ENCODE assay signal across 7 mouse cellular contexts in the genomic region with DNA sequence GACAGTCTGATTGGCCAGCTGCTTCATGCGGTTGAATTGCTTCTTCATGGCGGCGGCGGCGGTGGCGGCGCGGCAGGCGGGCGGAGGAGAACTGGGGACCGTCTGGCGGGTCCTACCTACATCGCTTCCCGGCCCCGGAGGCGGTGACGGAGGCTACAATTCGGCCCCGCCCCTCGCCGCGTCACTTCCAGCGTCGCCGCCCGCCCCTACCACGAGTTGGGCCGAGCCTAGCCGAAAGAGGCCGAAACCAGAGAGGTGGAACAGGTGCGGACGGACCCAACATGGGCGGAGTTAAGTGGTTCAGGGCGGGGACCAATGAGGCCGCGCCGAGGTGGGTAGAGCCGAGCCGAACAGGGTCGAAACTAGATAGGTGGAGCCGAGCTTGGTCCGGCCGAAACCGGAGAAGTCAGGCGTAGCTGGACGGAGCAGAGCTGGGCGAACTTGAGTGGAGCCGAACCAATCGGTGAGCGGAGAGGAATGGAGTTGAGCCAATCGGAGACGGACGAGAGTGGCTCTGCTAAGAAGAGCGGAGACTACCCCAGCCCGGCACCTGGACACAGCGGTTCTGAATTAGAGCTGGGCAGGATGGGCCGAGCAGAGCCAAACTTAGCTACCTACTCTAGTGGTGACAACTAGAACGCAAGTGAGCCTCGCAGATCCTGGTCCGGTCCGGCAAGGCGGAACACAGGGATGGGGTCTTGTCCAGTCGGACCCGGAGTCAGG. TPM values are rescaled to one million over a fixed set of nuclear protein-coding genes. Genes with fewer than 3 reads are reported as not detected.
A peak's percentile ranks its signal among the peaks of the same experiment; 100 is the strongest.
DNase-seq lines count a peak whose midpoint lies in the region; ATAC-seq lines count a peak whose summit lies in the region.

A gene (plus strand): TSS at position 26 of the 723 bp plus-strand sequence.
A gene (minus strand): TSS at position 157 of the 723 bp plus-strand sequence.

- H3K9me3 ChIP-seq in intestine, embryonic 16.5 days (ENCODE audit: control insufficient read depth, low read length) = no peaks in the 10 kb centered on the region
- H3K9me3 ChIP-seq in midbrain, embryonic 11.5 days (ENCODE audit: control insufficient read depth, low read length) = no peaks in the 10 kb centered on the region

- intact Hi-C loops in left cerebral cortex, postnatal 36 days (cut with DNase I) = loop anchor here (5.0 kb wide), 1 partner anchor 43 kb away; no protein-coding TSS in a partner anchor

- WGBS in intestine, embryonic 16.5 days = under 1% methylated on average over 62 of the region's 64 CpGs
- under 1% methylated on average over 64 of the region's 64 CpGs for WGBS in midbrain, embryonic 11.5 days

- peak; percentile 96 for ATAC-seq in intestine, embryonic 16.5 days
- peak; percentile 96 for ATAC-seq in midbrain, embryonic 11.5 days (ENCODE audit: low FRiP score)

- H3K36me3 ChIP-seq in intestine, embryonic 16.5 days (ENCODE audit: control insufficient read depth, insufficient read depth, low read length) = no peaks in the 10 kb centered on the region
- H3K36me3 ChIP-seq in midbrain, embryonic 11.5 days (ENCODE audit: control insufficient read depth, insufficient read depth, low read length) = no peaks in the 10 kb centered on the region

- H3K9ac ChIP-seq in intestine, embryonic 16.5 days (ENCODE audit: low read depth, low read length) = peak within 1 kb of the TSS; percentile 92
- H3K9ac ChIP-seq in midbrain, embryonic 11.5 days (ENCODE audit: low read length) = peak within 1 kb of the TSS; percentile 72

- peaks cover 30% of the 10 kb centered on the region for H3K4me1 ChIP-seq in intestine, embryonic 16.5 days (ENCODE audit: control insufficient read depth, insufficient read depth, low read length)
- H3K4me1 ChIP-seq in midbrain, embryonic 11.5 days (ENCODE audit: control insufficient read depth, insufficient read depth, low read length) = peaks cover 19% of the 10 kb centered on the region

- peak within 1 kb of the TSS; percentile 79 for H3K4me2 ChIP-seq in intestine, embryonic 16.5 days (ENCODE audit: low read depth, low read length)
- peak within 1 kb of the TSS; percentile 66 for H3K4me2 ChIP-seq in midbrain, embryonic 11.5 days

- H3K4me3 ChIP-seq in intestine, embryonic 16.5 days (ENCODE audit: low read length) = peak within 1 kb of the TSS; percentile 79
- H3K4me3 ChIP-seq in midbrain, embryonic 11.5 days (ENCODE audit: low read depth, low read length) = peak within 1 kb of the TSS; percentile 79

- peak within 1 kb of the TSS; percentile 89 for H3K27ac ChIP-seq in intestine, embryonic 16.5 days (ENCODE audit: low read length)
- peak within 1 kb of the TSS; percentile 90 for H3K27ac ChIP-seq in midbrain, embryonic 11.5 days (ENCODE audit: low read depth, low read length)

- peak; percentile 96 for DNase-seq in adrenal gland, adult 8-10 months
- DNase-seq in embryo, embryonic 9.5 days (ENCODE audit: extremely low spot score) = peak; percentile 98
- DNase-seq in gastrocnemius, postnatal 4 days (ENCODE audit: low spot score in 2 of 2) = peak; percentile 91 to 96
- DNase-seq in left cerebral cortex, postnatal 36 days (ENCODE audit: low spot score in 2 of 2) = peak; percentile 93 to 94
- peak; percentile 99 for DNase-seq in midbrain, embryonic 11.5 days (ENCODE audit: low spot score, missing footprints)
- peak; percentile 98 for DNase-seq in skeletal muscle tissue, adult 2 months (ENCODE audit: low read depth, low spot score)

- H3K27me3 ChIP-seq in intestine, embryonic 16.5 days (replicated peaks; ENCODE audit: control insufficient read depth, insufficient read depth, low read length) = no peaks in the 10 kb centered on the region
- H3K27me3 ChIP-seq in midbrain, embryonic 11.5 days (ENCODE audit: control insufficient read depth, insufficient read depth, low read length) = no peaks in the 10 kb centered on the region

RNA-seq across cellular contexts. Expression of the first gene that starts in this region (rescaled TPM):
- 10 to 100 TPM; 31.2 to 42.3 (median 35.5) TPM for total RNA-seq in adrenal gland, adult 8-10 months (2022)
- 10 to 100 TPM; 28.9 to 32.6 TPM for total RNA-seq in gastrocnemius, postnatal 4 days (2021)
- 43.1 and 47.0 TPM in 2 replicates for polyA plus RNA-seq in intestine, embryonic 16.5 days (2015; fragmentation: Nextera tagmentation; extraction: Ambion mirVana)
- 10 to 100 TPM; 79.2 to 89.2 TPM for total RNA-seq in left cerebral cortex, postnatal 36 days (2021)
- 68.7 and 74.0 TPM in 2 replicates for polyA plus RNA-seq in midbrain, embryonic 11.5 days (2014; fragmentation: Nextera tagmentation; extraction: Ambion mirVana)

RNA-seq across cellular contexts. Expression of the second gene that starts in this region (rescaled TPM):
- 10 to 100 TPM; 59.5 to 99.1 (median 71.7) TPM for total RNA-seq in adrenal gland, adult 8-10 months (2022)
- total RNA-seq in gastrocnemius, postnatal 4 days (2021) = 10 to 100 TPM; 28.8 to 31.7 TPM
- 21.8 and 23.6 TPM in 2 replicates for polyA plus RNA-seq in intestine, embryonic 16.5 days (2015; fragmentation: Nextera tagmentation; extraction: Ambion mirVana)
- total RNA-seq in left cerebral cortex, postnatal 36 days (2021) = 10 to 100 TPM; 11.6 to 18.0 TPM
- polyA plus RNA-seq in midbrain, embryonic 11.5 days (2014; fragmentation: Nextera tagmentation; extraction: Ambion mirVana) = 24.8 and 26.2 TPM in 2 replicates

Comparison
In these comparisons a context has a peak if more than half of its experiments do, and no peak if none do; other contexts are left out.
1. Peak in every context shown above with its lines: DNase-seq, ATAC-seq, H3K4me3 ChIP-seq and H3K27ac ChIP-seq.